Mouse (Mus musculus) adrenal gland, adult 2 months (tissue): ENCODE measurements around the gene Mapk3. TPM values are rescaled to one million over a fixed set of nuclear protein-coding genes. Genes with fewer than 3 reads are reported as not detected.

ENCODE experiments used
- DNase-seq: peaks from one replicate; pipeline ENCODE4 v3.0.0; 2021
- polyA plus RNA-seq: library from polyadenylated mRNA; depleted of rRNA; stranded (reverse); fragments of >200 nt; gene quantifications from 2 replicates; pipeline ENCODE4 v1.2.3, GENCODE M21; 2012; rRNA removed
- total RNA-seq, 2 experiments: library from RNA; stranded (reverse); gene quantifications; 2 replicates each; pipeline ENCODE4 v1.2.3; 2021

The Mapk3 gene
- total and polyA plus RNA-seq, 3 experiments: 139 to 299 (median 169) TPM

DNA sequence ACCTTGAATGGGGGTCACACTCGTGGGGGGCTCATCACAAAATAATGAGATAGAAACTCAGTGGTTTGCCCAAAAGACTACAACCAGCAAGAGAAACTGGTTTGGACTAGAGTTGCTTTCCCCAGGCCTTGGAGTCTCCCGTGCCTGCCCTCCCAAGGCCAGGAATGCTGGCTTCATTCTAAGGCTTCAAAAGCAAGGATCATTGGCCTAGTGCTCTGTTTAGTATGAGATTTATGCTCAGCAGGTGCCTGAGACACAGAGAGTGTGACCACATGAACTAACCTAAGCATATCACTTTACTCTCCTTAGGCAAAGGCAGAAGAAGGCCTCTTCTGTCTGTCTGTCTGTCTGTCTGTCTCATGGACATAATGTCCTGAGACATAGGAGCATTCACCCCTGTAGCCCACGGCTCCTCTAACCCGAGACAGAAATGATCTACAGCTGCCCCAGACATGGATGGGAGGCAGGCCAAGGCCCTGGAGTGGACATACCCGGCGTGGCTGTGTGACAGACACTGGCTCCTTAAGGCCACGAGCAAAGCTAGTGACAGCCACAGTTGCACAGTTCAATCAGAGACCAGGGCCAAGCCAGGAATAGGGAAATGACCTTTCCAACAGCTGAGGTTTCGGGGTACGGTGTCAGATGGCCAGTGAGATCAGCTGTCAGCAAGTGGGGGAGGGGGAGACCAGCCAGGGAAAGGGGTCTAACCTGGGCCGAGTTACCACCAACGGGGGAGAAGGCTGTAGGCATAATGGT is 42.9 kb downstream of the Mapk3 start:
- peak; percentile 70 for DNase-seq

DNA sequence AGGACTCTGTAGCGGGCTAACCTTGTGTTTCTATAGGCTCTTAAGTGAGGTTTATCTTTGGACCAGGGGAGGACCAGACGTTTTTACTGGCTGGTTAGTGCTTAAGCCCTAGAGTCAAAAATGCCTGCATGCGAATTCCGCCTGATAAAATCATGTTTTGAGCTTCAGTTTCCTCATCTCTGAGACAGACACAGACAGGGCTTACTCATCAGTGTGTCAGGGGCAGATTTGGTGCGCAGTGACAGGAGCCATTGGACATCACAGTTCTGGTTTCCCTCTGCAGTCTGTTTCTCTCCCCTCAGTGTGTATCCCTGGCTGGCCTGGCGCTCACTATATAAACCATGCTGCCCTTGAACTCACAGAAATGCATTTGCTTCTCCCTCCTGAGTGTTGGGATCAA is 43.8 kb downstream of the Mapk3 start:
- peak; percentile 73 for DNase-seq

DNA sequence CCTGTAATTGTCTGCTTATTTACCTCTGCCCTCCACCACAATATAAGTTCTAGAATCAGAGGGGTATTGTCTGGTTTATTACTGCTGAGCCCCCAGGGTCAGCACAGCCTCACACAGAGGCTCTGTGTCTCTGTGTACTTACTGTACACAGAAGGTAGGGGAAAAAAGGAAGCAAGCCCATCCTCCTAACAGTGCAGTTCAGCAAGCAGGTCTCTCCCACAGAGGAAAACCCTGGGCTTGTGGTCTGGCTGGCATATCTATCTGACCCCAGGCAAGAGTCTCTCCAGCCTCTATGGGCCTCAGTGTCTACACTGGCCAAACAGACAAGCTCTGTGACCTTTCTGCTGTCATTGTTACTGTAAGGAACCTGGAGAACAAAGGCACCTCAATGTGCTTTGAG is 44.4 kb downstream of the Mapk3 start:
- no peak for DNase-seq

DNA sequence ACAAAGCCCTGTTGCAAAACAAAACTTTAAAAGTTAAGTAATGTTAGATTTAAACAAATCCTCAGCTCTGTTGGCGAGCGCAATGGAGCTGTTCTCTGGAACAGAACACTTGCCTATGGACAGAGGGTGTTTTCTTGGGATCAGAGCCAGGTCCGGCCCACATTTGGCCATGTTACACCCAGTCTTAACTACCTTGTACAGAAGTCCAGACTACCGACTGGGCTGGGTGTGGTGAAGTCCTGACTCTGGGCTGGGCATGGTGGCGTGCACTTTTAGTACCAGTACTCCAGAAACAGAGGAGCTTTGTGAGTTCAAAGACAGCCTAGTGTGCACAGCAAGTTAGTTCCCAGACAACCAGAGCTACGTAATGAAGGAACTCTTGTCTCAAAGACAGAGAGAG is 47.6 kb downstream of the Mapk3 start:
- no peak for DNase-seq

DNA sequence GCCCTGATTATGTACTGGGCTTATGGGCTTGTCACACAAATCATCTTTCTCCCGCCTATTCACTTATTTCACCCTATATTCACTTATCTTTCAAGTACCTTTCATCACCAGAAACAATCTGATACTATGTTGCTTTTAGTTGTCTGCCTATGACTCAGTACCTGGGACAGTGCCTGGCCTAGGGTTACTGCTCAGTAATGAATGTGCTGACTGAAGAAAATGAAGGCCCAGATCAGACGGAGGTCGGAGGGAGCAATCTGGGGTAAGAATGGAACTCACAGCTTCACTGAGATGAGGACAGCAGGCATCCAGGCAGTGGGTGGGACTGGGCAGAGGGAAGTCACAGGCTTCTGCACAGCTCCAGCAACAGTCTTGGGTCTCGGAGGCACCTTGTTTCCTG is 48.0 kb downstream of the Mapk3 start:
- DNase-seq: peak; percentile 60

DNA sequence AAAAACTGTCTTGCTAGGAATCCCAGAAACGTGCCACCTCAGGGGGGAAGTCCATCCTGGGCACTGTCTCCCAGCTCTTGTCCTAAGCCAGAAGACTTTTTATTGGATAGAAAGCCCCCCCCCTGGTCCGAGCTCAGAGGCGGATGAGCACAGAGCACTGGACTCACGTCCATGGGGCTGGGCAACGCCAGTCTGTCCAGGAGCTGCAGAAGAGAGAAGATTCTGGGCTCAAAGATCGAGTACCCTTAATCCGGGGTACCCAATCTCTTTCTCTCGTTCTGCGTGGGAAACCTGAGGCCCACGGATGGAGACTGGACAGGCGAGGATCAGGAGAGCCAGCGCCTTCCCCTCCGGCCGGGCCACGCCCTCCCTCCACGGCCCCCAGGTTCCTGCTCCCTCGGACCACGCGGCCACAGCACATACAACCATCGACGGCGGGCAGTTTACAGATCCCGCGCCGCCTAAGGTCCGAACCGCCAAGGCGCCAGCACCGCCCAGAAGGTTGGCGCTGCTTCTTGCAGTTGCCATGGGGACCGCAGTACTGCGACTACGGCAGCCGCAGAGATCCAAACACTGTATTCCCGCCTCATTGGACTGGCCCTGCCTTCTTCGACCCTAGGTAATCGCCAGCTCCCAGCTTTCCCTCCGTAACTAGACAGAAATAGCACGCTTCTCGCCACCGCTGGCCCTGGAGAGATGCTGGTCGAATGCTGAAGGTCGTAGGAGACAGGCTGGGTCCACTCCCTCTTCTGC is 49.5 kb downstream of the Mapk3 start:
- peak; percentile 93 for DNase-seq

DNA sequence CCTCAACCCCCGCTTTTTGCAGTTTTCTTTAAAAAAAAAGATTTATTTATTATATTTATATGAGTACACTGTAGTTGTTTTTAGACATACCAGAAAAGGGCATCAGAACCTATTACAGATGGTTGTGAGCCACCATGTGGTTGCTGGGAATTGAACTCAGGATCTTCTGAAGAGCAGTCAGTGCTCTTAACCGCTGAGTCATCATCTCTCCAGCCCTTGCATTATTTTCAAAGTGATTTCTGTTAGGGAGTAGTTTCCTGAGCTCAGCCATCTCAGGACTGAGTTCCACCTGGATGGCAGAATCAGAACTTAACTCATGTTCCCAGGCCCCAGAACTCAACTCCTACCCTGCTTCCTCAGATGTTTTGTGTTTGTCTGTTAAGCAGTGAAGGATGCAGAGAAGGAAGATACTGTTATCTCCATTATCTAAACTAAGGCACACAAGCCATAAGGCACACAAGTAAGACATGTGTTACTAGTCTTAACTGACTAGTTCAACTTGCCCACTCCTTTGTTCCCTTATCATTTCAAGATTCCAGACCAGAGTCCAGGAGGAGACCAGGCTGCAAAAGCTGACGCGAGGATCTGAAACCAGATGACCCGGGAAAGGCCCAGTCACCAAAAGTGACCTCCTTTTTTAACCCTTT is 50.4 kb downstream of the Mapk3 start:
- DNase-seq: no peak

Other genes with a start within 250 kb of the Mapk3 start
- 100 to 1,000 TPM; 236 to 240 TPM for gene Eif3c, start 193.2 kb upstream of the Mapk3 start, total RNA-seq
- 97.2 and 133 TPM in 2 replicates for gene Eif3c, start 193.2 kb upstream of the Mapk3 start, polyA plus RNA-seq
- 1 to 10 TPM; 2.0 to 4.7 TPM for gene Apobr, start 174.7 kb upstream of the Mapk3 start, total RNA-seq
- gene Apobr, start 174.7 kb upstream of the Mapk3 start, polyA plus RNA-seq: 5.3 and 7.5 TPM in 2 replicates
- 10 to 100 TPM; 33.2 to 47.4 TPM for gene Cln3, start 173.8 kb upstream of the Mapk3 start, total RNA-seq
- gene Cln3, start 173.8 kb upstream of the Mapk3 start, polyA plus RNA-seq: 52.8 and 56.1 TPM in 2 replicates
- gene Il27, start 164.7 kb upstream of the Mapk3 start, total RNA-seq: not detected
- gene Il27, start 164.7 kb upstream of the Mapk3 start, polyA plus RNA-seq: 0.13 and 0.19 TPM in 2 replicates
- gene Nupr1, start 128.7 kb upstream of the Mapk3 start, total RNA-seq: 10 to 100 TPM; 22.9 to 26.3 TPM
- gene Nupr1, start 128.7 kb upstream of the Mapk3 start, polyA plus RNA-seq: 2.8 and 4.4 TPM in 2 replicates
- 10 to 100 TPM; 39.9 to 49.7 TPM for gene Sgf29, start 110.3 kb upstream of the Mapk3 start, total RNA-seq
- gene Sgf29, start 110.3 kb upstream of the Mapk3 start, polyA plus RNA-seq: 64.5 and 74.4 TPM in 2 replicates
- gene Sult1a1, start 83.2 kb upstream of the Mapk3 start, total RNA-seq: 10 to 100 TPM; 48.1 to 52.7 TPM
- 29.3 and 34.3 TPM in 2 replicates for gene Sult1a1, start 83.2 kb upstream of the Mapk3 start, polyA plus RNA-seq
- 100 to 1,000 TPM; 101 to 104 TPM for gene Bola2, start 64.2 kb upstream of the Mapk3 start, total RNA-seq
- gene Bola2, start 64.2 kb upstream of the Mapk3 start, polyA plus RNA-seq: 44.1 and 48.7 TPM in 2 replicates
- 10 to 100 TPM; 11.3 to 13.5 TPM for gene Slx1b, start 63.8 kb upstream of the Mapk3 start, total RNA-seq
- gene Slx1b, start 63.8 kb upstream of the Mapk3 start, polyA plus RNA-seq: 35.0 and 35.7 TPM in 2 replicates
- gene Coro1a, start 51.8 kb upstream of the Mapk3 start, total RNA-seq: 10 to 100 TPM; 11.6 to 24.3 TPM
- gene Coro1a, start 51.8 kb upstream of the Mapk3 start, polyA plus RNA-seq: 49.5 and 67.1 TPM in 2 replicates
- gene Gdpd3, start 6.7 kb downstream of the Mapk3 start, total RNA-seq: 1 to 10 TPM; 2.4 TPM
- gene Gdpd3, start 6.7 kb downstream of the Mapk3 start, polyA plus RNA-seq: 10.2 and 10.3 TPM in 2 replicates
- 100 to 1,000 TPM in 1 of 2 experiments, 10 to 100 TPM in 1; 92.8 to 136 TPM for gene Ypel3, start 17.4 kb downstream of the Mapk3 start, total RNA-seq
- 970 and 1,207 TPM in 2 replicates for gene Ypel3, start 17.4 kb downstream of the Mapk3 start, polyA plus RNA-seq
- gene Tbx6, start 21.9 kb downstream of the Mapk3 start, total RNA-seq: under 1 TPM; 0.31 to 0.75 TPM
- 3.4 and 3.7 TPM in 2 replicates for gene Tbx6, start 21.9 kb downstream of the Mapk3 start, polyA plus RNA-seq
- 10 to 100 TPM; 77.4 to 86.0 TPM for gene Ppp4c, start 32.9 kb downstream of the Mapk3 start, total RNA-seq
- gene Ppp4c, start 32.9 kb downstream of the Mapk3 start, polyA plus RNA-seq: 89.8 and 92.4 TPM in 2 replicates
- gene Fam57b, start 38.1 kb downstream of the Mapk3 start, total RNA-seq: 10 to 100 TPM; 16.4 to 21.0 TPM
- 27.8 and 40.9 TPM in 2 replicates for gene Fam57b, start 38.1 kb downstream of the Mapk3 start, polyA plus RNA-seq
- gene 4930451I11Rik, start 72.0 kb downstream of the Mapk3 start, total RNA-seq: not detected
- gene 4930451I11Rik, start 72.0 kb downstream of the Mapk3 start, polyA plus RNA-seq: not detected in 2 replicates
- gene Doc2a, start 87.8 kb downstream of the Mapk3 start, total RNA-seq: under 1 TPM; 0.40 to 0.52 TPM
- 0.52 and 0.83 TPM in 2 replicates for gene Doc2a, start 87.8 kb downstream of the Mapk3 start, polyA plus RNA-seq
- gene Hirip3, start 102.4 kb downstream of the Mapk3 start, total RNA-seq: 10 to 100 TPM in 1 of 2 experiments, 1 to 10 TPM in 1; 8.2 to 16.3 TPM
- 1.4 and 2.9 TPM in 2 replicates for gene Hirip3, start 102.4 kb downstream of the Mapk3 start, polyA plus RNA-seq
- gene Ino80e, start 102.8 kb downstream of the Mapk3 start, total RNA-seq: 10 to 100 TPM; 42.5 to 44.5 TPM
- 73.8 and 75.0 TPM in 2 replicates for gene Ino80e, start 102.8 kb downstream of the Mapk3 start, polyA plus RNA-seq
- gene Taok2, start 125.1 kb downstream of the Mapk3 start, total RNA-seq: 10 to 100 TPM; 60.6 to 66.8 TPM
- gene Taok2, start 125.1 kb downstream of the Mapk3 start, polyA plus RNA-seq: 136 and 169 TPM in 2 replicates
- 10 to 100 TPM; 28.1 to 35.4 TPM for gene Tmem219, start 163.3 kb downstream of the Mapk3 start, total RNA-seq
- gene Tmem219, start 163.3 kb downstream of the Mapk3 start, polyA plus RNA-seq: 242 and 243 TPM in 2 replicates
- gene Kctd13, start 169.3 kb downstream of the Mapk3 start, total RNA-seq: 10 to 100 TPM; 25.9 to 26.8 TPM
- 52.0 and 52.9 TPM in 2 replicates for gene Kctd13, start 169.3 kb downstream of the Mapk3 start, polyA plus RNA-seq
- 1 to 10 TPM in 1 of 2 experiments, under 1 TPM in 1; 0.66 to 2.2 TPM for gene Asphd1, start 190.0 kb downstream of the Mapk3 start, total RNA-seq
- 2.0 and 2.5 TPM in 2 replicates for gene Asphd1, start 190.0 kb downstream of the Mapk3 start, polyA plus RNA-seq
- gene Sez6l2, start 191.0 kb downstream of the Mapk3 start, total RNA-seq: 100 to 1,000 TPM in 1 of 2 experiments, 10 to 100 TPM in 1; 87.4 to 126 TPM
- gene Sez6l2, start 191.0 kb downstream of the Mapk3 start, polyA plus RNA-seq: 33.4 and 42.4 TPM in 2 replicates
- gene Cdipt, start 216.3 kb downstream of the Mapk3 start, total RNA-seq: 100 to 1,000 TPM; 102 to 107 TPM
- 239 and 259 TPM in 2 replicates for gene Cdipt, start 216.3 kb downstream of the Mapk3 start, polyA plus RNA-seq
- 1 to 10 TPM; 1.6 TPM for gene Cdiptos, start 216.5 kb downstream of the Mapk3 start, total RNA-seq
- gene Cdiptos, start 216.5 kb downstream of the Mapk3 start, polyA plus RNA-seq: 0.43 and 1.4 TPM in 2 replicates